Mouse (Mus musculus): Measurements from ENCODE around the gene Med13l. TPM values are rescaled to one million over a fixed set of nuclear protein-coding genes. Genes with fewer than 3 reads are reported as not detected.

The Med13l gene
- total RNA-seq, 2 experiments from 2014 or later, result 72.0 to 76.1 TPM

DNA sequence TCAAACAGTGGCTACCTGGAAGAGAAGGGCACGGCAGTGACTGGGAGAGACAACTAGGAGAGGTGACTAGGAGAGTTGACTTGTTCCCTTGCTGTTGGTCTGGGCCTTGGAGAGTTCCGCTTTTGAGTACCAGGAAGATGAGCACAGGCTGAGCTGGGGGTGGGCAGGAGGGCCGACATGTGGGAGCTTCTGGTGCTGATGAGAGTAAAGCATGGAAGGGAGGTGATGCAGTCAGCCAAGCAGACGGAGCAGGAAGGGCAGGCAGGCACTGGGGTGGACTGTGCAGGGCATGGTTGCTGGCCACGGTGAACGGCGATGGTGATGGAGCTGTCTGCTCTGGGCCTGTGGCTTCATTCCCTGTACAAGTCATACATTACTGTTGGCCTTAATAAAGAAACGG lies 172.2 kb downstream of the Med13l start:
- no peak for DNase-seq (ENCODE audit: extremely low spot score in 1 of 2, low spot score in 2 of 2)
- intact Hi-C loops (cut with DNase I), result loop anchor here (10.0 kb wide), 2 partner anchors 168 to 398 kb away; partner anchors contain the start of gene Med13l

DNA sequence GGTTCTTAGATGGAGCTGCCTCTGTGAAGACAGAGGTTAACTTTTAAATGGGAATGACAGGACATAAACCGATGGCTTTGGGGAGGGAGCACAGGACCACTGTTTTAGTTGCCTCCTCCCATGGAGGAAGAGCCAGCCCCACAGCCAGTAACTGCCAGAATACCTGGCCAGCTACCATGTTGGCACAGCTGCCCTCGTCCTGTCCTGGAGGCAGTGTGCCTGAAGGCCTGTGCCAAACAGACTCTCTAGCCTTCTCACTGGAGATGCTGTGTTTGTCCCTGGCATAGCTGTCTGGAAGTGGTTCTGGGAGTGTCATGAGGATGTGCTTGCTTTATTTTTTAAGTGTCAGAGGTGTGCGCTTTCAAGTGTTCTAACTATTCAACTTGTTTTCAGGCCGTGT lies 173.1 kb downstream of the Med13l start:
- intact Hi-C loops (cut with DNase I), result loop anchor here (10.0 kb wide), 2 partner anchors 169 to 399 kb away; partner anchors contain the start of gene Med13l
- DNase-seq (ENCODE audit: extremely low spot score in 1 of 2, low spot score in 2 of 2), result no peak

DNA sequence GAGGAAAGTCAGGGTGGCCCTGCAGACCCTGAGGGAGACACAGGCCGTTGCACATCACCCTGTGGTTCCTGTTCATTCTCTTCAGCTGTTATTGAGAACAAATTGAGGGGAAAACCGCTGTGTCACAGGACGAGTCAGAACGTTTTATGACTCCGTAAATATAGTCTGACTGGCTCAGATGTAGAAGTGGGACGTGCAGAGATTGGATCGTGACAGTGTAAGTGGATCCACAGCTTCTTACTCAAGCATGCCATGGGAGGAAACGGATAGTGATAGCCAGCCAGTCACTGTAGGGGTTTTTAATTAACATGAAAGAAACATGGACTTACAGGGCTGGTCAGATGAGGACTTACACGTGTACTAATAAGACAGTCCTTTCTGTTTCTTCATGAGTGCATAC lies 174.0 kb downstream of the Med13l start:
- intact Hi-C loops (cut with DNase I), result loop anchor here (10.0 kb wide), 2 partner anchors 170 to 400 kb away; partner anchors contain the start of gene Med13l
- no peak for DNase-seq (ENCODE audit: extremely low spot score in 1 of 2, low spot score in 2 of 2)

DNA sequence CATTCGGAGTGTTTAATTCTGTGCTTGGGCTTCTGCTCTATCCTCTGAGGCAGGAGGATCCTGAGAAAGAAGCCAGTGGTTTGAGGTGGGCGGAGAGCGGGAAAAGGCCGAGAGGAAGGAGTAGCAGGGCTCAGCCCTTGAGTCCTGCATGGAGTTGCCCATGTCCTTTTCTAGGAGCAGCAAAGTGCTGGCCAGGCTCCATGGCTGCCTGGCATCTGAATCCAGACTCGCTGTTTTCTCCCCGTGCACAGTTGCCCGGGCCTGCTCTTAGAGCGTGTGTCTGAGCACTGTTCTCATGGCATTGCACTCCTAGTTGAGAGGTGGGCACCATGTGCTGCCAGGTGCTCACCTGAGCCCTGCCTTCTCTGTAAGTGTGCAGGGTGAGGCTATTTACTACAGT lies 175.3 kb downstream of the Med13l start:
- intact Hi-C loops (cut with DNase I), result loop anchor here (5.0 to 10.0 kb wide), 3 partner anchors 171 to 468 kb away; partner anchors contain the start of gene Med13l
- DNase-seq (ENCODE audit: extremely low spot score in 1 of 2, low spot score in 2 of 2), result no peak

DNA sequence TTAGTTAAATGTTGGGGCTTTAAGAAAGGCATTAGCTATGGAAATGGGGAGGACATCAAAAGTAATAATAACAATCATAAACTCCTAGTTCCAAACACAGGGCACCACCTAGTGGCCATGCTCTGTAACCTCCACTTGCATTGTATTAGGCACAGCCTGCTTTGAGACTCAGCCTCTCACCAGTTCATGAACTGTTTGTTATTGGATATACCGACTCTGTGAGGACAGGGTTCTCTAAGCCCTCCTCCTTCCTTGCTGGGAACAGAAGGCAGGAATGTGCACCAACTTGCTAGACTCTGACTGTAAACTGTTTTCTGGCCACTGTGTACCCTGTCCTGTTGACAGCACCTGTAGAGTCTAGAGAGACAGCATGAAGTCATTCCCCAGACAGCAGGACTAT lies 177.1 kb downstream of the Med13l start:
- intact Hi-C loops (cut with DNase I), result loop anchor here (5.0 to 10.0 kb wide), 3 partner anchors 173 to 470 kb away; partner anchors contain the start of gene Med13l

DNA sequence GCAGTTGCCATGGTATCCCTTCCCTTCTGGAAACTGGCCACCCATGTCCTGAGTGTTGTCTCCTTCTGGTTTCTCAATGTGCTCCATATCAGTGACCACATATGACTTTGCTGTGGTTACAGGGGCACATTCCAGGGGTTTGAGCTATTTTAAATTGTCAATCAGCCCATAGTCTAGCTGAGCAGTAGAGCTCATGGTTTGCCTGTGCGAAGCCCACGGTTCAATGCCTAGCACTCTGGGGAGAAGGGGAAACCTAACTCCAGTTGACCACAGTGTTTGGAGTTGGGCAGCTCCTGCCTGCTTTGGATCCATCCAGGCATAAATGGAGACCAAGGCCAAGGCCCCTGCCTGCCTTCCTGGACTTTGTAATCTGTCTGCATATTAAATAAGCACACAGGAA lies 182.6 kb downstream of the Med13l start:
- intact Hi-C loops (cut with DNase I), result no loop called here

More for the DNA sequence above, 177.1 kb downstream of the Med13l start:
- peak; percentile 45 to 73 for DNase-seq (ENCODE audit: extremely low spot score in 1 of 2, low spot score in 2 of 2)

DNA sequence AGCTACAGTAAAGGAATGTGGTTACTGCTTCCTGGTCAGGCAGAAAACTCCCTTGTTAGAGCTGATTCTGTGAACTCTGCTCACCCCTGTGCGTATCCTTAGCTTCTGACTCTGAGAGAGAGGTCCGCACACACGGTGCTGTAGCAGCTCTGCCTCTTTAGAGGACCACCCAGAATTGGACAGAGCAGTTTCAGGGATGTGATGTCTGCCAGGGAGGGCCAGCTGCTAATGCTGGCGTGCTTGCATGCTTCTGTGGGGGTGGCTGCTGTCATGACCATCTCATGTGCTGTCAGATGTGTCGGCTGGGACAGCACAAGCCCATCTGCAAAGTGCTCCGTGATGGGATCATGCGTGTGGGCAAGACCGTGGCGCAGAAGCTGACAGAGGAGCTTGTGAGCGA lies 186.5 kb downstream of the Med13l start:
- no peak for DNase-seq (ENCODE audit: extremely low spot score in 1 of 2, low spot score in 2 of 2)
- intact Hi-C loops (cut with DNase I), result no loop called here

More for the DNA sequence above, 182.6 kb downstream of the Med13l start:
- DNase-seq (ENCODE audit: extremely low spot score in 1 of 2, low spot score in 2 of 2), result no peak

DNA sequence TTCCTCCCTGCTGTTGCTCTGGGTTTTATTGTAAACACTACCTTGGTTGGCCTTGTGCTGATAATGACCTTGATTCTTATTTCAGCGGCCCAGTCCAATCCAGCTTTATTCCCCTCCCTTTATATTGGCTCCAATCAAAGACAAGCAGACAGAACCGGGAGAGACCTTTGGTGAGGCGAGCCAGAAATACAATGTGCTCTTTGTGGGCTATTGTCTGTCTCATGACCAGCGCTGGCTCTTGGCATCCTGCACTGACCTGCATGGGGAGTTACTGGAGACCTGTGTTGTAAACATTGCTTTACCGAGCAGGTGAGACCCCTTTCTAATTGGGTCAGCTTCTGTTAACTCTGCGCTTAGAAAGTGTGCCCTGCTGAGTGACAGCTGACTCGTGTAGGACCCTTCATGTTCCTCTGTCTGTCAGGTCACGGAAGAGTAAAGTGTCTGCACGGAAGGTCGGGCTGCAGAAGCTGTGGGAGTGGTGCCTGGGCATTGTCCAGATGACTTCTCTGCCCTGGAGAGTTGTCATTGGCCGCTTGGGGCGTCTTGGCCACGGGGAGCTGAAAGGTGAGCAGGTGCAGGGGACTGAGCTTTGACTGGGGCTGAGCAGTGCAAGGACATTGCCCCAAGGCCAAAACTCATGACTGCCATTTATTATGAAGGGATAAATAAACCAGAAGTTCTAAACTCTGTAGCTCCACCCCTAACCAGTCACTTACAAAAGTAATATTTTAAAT lies 191.1 kb downstream of the Med13l start:
- intact Hi-C loops (cut with DNase I), result no loop called here
- DNase-seq (ENCODE audit: extremely low spot score in 1 of 2, low spot score in 2 of 2), result no peak

DNA sequence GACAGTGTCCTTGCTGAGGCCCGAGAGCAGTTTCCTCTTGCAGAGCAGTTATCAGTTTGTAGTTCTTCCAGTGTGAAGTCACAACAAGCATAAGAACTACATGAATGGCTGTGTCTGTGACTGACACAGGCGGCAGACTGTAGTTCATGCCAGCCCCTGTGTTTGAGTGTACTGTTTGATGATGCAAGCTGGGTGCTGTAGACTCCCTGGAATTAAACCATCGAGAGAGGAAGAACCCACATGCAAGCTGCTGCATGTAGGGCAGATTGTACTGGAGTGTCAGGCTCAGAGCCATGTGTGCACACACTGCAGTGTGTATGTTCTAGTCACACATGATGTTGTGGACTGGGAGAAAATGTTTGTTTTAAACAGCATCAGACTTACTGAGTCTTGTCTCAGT lies 192.4 kb downstream of the Med13l start:
- intact Hi-C loops (cut with DNase I), result no loop called here
- no peak for DNase-seq (ENCODE audit: extremely low spot score in 1 of 2, low spot score in 2 of 2)

DNA sequence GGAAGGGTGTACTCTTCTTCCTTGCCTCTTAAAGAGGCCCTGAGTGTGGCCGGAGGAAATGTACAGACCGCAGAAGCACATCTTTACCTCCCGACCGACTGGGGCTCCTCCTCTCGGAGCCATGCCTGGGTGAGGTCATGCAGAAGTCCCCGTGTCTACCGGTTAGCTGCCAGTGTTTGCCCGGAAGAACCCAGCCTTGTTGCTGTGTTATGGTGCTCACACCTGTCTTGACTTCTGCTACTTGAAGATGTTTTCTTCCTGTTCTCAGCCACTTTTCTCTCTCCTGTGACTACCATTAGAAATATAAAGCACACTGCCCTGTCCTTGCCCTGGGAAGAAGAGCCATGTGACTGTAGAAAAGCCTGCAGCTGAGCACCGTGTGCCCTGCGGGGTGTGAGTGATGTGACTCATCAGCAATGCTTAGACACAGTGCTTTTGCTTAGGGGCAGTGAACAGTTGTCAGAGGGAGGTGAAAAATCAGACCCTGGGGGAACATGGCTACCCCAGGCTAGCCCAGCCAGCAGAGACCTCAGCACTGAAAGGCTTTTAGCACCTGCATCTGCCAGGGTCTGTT lies 193.1 kb downstream of the Med13l start:
- intact Hi-C loops (cut with DNase I), result no loop called here
- DNase-seq (ENCODE audit: extremely low spot score in 1 of 2, low spot score in 2 of 2), result no peak

DNA sequence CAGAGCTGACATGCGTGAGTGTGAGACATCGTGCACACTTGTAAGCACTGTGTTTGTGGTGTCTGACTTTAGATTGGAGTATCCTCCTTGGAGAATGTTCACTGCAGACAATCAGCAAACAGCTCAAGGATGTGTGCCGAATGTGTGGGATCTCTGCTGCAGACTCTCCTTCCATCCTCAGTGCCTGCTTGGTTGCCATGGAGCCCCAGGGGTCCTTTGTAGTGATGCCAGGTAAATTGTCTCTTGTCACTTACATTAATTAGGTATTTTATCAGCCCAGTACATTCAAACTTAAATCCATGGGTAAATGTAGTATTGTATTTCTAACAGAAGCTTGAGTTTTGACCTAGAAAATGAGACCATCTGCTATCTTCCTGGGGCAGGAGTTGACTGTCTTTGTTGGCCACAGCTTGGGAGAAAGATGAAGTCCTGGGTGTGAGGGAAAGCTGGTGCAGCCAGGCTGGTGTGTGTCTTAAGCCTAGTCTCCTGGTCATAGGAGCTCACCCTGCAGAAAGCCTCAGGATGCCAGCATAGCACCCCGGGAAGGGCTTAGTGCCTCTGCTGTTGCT lies 193.8 kb downstream of the Med13l start:
- intact Hi-C loops (cut with DNase I), result no loop called here
- DNase-seq (ENCODE audit: extremely low spot score in 1 of 2, low spot score in 2 of 2), result no peak

DNA sequence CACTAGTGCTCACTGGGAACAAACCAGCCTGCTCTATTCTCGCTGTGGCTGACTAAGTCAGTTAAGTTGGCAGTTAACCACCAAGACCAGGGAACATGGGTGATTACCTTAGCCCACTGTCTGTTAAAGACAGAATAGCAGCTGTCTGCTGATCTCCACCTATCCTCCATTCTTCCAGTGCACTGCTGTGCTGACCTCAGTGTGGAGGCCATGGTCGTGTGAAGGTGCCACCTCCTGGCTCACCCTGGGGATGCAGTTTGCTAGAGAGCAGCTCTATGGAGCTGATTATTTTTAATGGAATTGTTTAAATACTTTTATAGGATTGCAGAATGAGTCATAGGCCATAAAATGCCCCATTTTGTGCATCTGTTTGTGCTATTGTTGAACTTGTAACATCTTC lies 195.6 kb downstream of the Med13l start:
- intact Hi-C loops (cut with DNase I), result loop anchor here (5.0 kb wide), 1 partner anchor 489 kb away; no protein-coding TSS in a partner anchor
- DNase-seq (ENCODE audit: extremely low spot score in 1 of 2, low spot score in 2 of 2), result no peak

DNA sequence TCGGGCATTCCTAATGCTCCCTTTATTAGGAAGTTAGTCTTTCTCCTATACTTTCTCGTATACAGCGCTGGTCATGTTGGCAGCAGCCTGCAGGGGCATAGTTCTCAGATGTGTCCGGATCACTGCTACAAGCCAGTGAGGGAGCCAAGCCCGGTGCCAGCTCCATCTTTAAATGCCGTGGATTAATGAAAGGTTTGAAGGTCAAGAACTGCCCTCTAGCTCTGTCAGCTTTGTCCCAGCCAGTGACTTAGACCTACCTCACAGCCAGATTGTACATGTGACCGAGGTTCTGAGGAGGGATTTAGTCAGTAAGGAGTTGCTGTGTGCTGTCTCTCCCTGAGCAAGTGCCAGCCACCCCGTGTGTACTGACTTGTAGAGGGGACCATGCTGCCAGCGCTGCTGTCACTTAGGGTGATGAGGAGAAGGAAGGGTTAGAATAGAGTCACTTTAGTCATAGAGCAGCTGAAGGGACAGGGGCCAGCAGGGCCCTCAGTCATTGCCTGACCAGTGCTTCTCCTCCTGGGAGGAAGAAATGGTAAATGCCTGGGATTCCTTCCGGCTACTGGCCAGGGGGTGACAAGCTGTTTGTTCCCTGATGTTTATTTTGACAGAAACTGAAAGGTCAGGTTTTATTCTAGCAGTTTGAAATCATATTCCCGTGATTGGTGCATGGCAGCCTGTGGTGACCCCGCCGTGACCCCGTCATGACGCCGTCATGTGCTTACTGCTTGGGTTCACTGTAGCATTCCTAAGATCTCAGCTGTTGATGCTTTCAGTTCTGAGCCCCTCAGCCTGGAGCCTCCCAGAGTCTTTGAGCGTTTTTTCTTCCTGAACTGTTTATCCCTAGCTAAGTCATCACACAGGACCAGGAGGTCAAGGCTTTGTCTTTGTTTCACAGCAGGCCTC lies 197.2 kb downstream of the Med13l start:
- intact Hi-C loops (cut with DNase I), result loop anchor here (5.0 kb wide), 1 partner anchor 490 kb away; no protein-coding TSS in a partner anchor
- DNase-seq (ENCODE audit: extremely low spot score in 1 of 2, low spot score in 2 of 2), result peak in 1 of 2 experiments; percentile 66

DNA sequence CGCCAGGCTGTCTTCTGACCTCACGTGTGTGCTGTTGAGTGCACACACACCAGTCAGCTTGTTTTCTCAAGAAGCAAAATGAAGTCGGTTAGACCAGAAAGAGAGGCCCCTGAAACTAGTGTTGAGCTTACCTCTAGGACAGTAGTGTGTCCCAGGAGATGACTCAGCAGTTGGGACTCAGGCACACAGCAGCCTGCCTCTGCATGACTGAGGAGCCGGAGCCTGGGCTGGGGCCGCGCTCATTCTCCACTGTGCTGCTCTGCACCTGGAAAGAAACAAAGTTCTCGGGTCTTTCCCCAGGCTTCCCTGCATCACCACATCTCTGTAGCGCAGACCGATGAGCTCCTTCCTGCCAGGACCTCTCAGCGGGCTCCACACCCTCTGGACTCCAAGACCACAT lies 200.5 kb downstream of the Med13l start:
- intact Hi-C loops (cut with DNase I), result loop anchor here (10.0 kb wide), 1 partner anchor 1354 kb away; the partner anchor contains the start of gene Rbm19

DNA sequence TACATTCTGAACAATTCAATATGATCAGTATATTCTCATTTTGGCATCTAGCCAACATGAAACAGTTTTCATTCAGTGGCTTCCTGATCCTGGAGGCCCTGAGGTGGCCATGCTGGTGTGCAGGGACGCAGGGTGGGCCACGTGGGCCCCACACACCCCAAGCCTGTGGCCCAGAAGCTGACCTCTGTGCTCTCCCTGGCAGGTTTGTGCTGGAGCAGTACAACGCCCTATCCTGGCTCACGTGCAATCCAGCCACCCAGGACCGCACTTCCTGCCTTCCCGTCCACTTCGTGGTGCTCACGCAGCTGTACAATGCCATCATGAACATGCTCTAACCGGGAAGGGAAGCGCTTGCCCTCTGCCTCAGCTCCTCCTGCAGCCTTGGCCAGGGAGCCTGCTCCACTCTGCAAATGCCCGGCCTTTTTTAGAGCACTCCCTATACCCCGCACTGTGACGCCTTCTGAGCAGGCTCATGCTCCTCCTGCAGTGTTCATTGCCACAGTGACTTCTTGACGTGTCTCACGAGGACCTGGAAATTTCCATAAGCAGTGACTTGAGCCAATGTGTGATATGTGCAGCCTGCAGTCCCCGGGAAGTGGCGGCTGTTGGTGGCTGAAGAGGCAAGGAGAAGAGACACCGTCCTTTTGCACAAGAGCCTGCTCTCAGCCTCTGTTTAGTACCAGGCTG lies 202.2 kb downstream of the Med13l start:
- intact Hi-C loops (cut with DNase I), result loop anchor here (10.0 kb wide), 1 partner anchor 1352 kb away; the partner anchor contains the start of gene Rbm19

More for the DNA sequence above, 200.5 kb downstream of the Med13l start:
- no peak for DNase-seq (ENCODE audit: extremely low spot score in 1 of 2, low spot score in 2 of 2)

DNA sequence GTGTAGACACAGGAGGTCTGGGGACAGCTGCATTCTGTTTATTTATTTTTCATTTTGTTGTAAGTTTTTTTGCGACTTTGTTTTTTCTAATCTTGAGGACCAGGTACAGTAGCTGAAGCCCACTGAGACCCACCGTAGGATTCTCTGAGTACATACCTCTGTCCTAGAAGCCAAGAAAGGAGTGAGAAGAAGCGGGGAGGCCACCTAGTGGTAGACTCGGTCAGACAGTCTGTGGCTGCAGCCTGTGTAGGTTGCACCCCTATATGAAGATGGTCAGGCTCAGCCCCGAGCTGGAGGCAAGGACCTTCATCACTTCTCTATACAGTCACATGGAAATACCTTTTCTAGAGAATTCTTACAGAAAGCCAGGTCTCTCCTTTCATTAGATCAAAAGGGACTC lies 202.9 kb downstream of the Med13l start:
- DNase-seq (ENCODE audit: extremely low spot score in 1 of 2, low spot score in 2 of 2), result no peak
- intact Hi-C loops (cut with DNase I), result loop anchor here (10.0 kb wide), 1 partner anchor 1351 kb away; the partner anchor contains the start of gene Rbm19

More for the DNA sequence above, 202.2 kb downstream of the Med13l start:
- DNase-seq (ENCODE audit: extremely low spot score in 1 of 2, low spot score in 2 of 2), result no peak

DNA sequence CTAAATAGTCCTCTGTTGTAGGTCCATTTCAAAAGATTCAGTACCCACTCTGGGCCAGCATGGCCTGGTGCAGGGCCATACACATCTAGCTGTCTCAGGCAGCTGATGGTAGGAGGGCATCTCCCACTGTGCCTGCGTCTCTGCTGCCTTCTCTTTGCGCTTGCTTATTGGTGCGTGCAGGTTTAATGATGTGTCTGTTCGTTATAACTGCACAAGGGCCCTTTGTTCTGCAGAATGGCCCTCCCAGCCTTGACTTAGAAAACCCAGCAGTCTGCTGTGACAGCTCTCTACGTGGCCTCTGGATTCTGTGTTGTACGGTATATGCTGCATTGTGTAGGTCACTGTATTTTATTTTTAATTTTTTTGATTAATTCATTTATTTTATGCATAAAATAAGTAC lies 208.7 kb downstream of the Med13l start:
- no peak for DNase-seq (ENCODE audit: extremely low spot score in 1 of 2, low spot score in 2 of 2)
- intact Hi-C loops (cut with DNase I), result loop anchor here (10.0 kb wide), 1 partner anchor 1346 kb away; the partner anchor contains the start of gene Rbm19

DNA sequence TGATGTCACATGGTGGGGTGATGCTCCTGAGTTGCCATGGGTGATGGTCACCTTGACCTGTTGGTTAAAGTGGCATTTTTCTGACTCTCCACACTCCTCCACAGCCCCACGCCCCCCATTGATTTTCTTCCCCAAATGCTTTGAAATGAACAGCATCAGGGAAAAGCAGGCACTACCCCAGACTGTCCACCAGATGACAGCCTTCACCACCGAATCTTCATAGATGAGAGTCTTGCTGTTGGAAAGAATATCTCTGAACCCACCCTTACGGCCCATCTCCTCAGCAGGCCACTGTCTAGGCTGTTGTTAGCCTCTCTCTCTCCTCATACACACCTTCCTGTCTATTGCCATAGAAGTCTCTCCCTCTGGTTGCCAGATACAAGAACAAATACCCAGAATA lies 213.4 kb downstream of the Med13l start:
- intact Hi-C loops (cut with DNase I), result no loop called here
- DNase-seq (ENCODE audit: extremely low spot score in 1 of 2, low spot score in 2 of 2), result peak in 1 of 2 experiments; percentile 51

All from left cerebral cortex, postnatal 10 days (tissue).